Mouse (Mus musculus) ES-Bruce4 (cell line): ENCODE data around the gene Lpin2.

Experiments
- CTCF ChIP-seq: IDR thresholded peaks from one replicate; pipeline ENCODE4 v1.8.1; 2011; ENCODE audit warnings: low read depth, low read length
- EP300 ChIP-seq: IDR thresholded peaks from 2 replicates; pipeline ENCODE4 v1.6.1; 2011; ENCODE audit warnings: low read depth, low read length; ENCODE audit not compliant: insufficient read depth

DNA sequence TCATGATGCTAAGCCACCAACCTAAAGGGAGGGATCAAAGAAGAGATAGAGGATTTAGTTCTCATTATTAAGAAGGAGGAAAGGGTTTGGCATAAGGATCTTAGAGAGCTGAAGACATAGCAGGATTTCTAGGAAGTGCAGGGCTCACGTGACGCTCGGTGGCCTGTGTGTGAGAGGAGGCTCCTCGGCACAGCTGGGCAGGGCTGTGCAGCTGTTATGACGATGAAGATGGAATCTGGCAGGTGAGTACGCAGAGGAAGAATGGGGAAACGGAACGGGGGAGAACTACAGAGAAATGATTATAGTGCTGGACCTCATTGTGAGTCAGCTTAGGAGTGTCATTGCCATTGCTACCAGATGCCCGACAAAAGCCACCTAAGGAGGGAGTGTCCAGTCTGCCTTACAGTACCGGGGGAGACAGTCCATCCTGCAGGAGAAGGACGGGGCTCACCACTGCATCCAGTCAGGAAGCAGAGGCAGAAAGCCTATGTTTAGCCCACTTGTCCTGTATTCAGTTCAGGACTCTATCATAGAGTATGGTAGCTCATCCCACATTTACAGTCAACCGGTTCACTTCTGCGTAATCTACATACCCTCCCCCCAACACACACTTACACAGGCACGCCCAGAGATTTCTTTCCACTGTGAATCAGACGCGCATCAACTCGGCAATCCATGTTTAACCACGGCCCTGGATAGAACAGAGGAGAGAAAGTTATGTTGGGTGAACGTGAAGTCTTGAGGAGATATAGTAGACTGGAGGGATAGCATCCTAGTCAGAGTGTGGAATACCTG lies 37.8 kb upstream of the Lpin2 start:
- TF ChIP-seq CTCF = no peak
- no peak for TF ChIP-seq EP300
